Mouse (Mus musculus): ENCODE measurements at regions not wholly inside any gene's neighbourhood (a gene's known extent, or its start where the extent isn't known, plus 50 kb on each side); places are given as distances from the start of the nearest gene placed in this dataset.

- in situ Hi-C loops (cut with MboI, MseI), result no loop called here
These were observed 50.2 kb upstream of the Bod1 start for GRCm38 (mm10) chr11:31721908-31722307.

GRCm38 (mm10) chr11:31724506-31724905 lies 52.8 kb upstream of the Bod1 start:
- in situ Hi-C loops (cut with MboI, MseI), result no loop called here

- in situ Hi-C loops (cut with MboI, MseI), result no loop called here
These were observed 54.4 kb upstream of the Bod1 start for GRCm38 (mm10) chr11:31725936-31726647.

GRCm38 (mm10) chr11:31727289-31727688 lies 55.6 kb upstream of the Bod1 start:
- in situ Hi-C loops (cut with MboI, MseI), result no loop called here

GRCm38 (mm10) chr11:31729728-31730127 lies 58.0 kb upstream of the Bod1 start:
- in situ Hi-C loops (cut with MboI, MseI), result no loop called here

GRCm38 (mm10) chr11:31730181-31730580 lies 58.5 kb upstream of the Bod1 start:
- in situ Hi-C loops (cut with MboI, MseI), result no loop called here

GRCm38 (mm10) chr11:31730680-31731079 lies 59.0 kb upstream of the Bod1 start:
- in situ Hi-C loops (cut with MboI, MseI), result no loop called here

GRCm38 (mm10) chr11:31731459-31731858 lies 59.8 kb upstream of the Bod1 start:
- in situ Hi-C loops (cut with MboI, MseI), result no loop called here

- in situ Hi-C loops (cut with MboI, MseI), result no loop called here
These were observed 60.7 kb upstream of the Bod1 start for GRCm38 (mm10) chr11:31732342-31732741.

GRCm38 (mm10) chr11:31732958-31733357 lies 61.3 kb upstream of the Bod1 start:
- in situ Hi-C loops (cut with MboI, MseI), result no loop called here

- in situ Hi-C loops (cut with MboI, MseI), result no loop called here
These were observed 62.4 kb upstream of the Bod1 start for GRCm38 (mm10) chr11:31734091-31734490.

GRCm38 (mm10) chr11:31735257-31735656 lies 63.6 kb upstream of the Bod1 start:
- in situ Hi-C loops (cut with MboI, MseI), result no loop called here

GRCm38 (mm10) chr11:31736086-31736485 lies 64.4 kb upstream of the Bod1 start:
- in situ Hi-C loops (cut with MboI, MseI), result no loop called here

GRCm38 (mm10) chr11:31736556-31737089 lies 64.9 kb upstream of the Bod1 start:
- in situ Hi-C loops (cut with MboI, MseI), result no loop called here

GRCm38 (mm10) chr11:31738148-31739021 lies 66.7 kb upstream of the Bod1 start:
- in situ Hi-C loops (cut with MboI, MseI), result no loop called here

GRCm38 (mm10) chr11:31740409-31740808 lies 68.7 kb upstream of the Bod1 start:
- in situ Hi-C loops (cut with MboI, MseI), result no loop called here

GRCm38 (mm10) chr11:31742160-31742559 lies 70.5 kb upstream of the Bod1 start:
- in situ Hi-C loops (cut with MboI, MseI), result no loop called here

- in situ Hi-C loops (cut with MboI, MseI), result no loop called here
These were observed 72.5 kb upstream of the Bod1 start for GRCm38 (mm10) chr11:31744076-31744785.

- in situ Hi-C loops (cut with MboI, MseI), result no loop called here
These were observed 73.6 kb upstream of the Bod1 start for GRCm38 (mm10) chr11:31745028-31745865.

GRCm38 (mm10) chr11:31745866-31746248 lies 74.2 kb upstream of the Bod1 start:
- in situ Hi-C loops (cut with MboI, MseI), result no loop called here

- in situ Hi-C loops (cut with MboI, MseI), result no loop called here
These were observed 74.8 kb upstream of the Bod1 start for GRCm38 (mm10) chr11:31746488-31746887.
